Mouse (Mus musculus) adrenal gland, adult 8-10 months (tissue): ENCODE results near the gene Fxn. TPM values are rescaled to one million over a fixed set of nuclear protein-coding genes. Genes with fewer than 3 reads are reported as not detected.
A peak's percentile ranks its signal among the peaks of the same experiment; 100 is the strongest.

Experiments
- DNase-seq: peaks from one replicate; pipeline ENCODE4 v3.0.0; 2022
- total RNA-seq, 4 experiments: library from RNA; stranded (reverse); gene quantifications; 2 replicates each; pipeline ENCODE4 v1.2.4; 2022

Fxn gene
- total RNA-seq: 10 to 100 TPM; 10.7 to 13.5 (median 11.6) TPM

GRCm38 (mm10) chr19:24280601-24281228, at the start of gene Fxn:
Fxn (minus strand) TSS chr19:24280605.
- DNase-seq: no peak

GRCm38 (mm10) chr19:24327921-24328320, 47.5 kb upstream of the Fxn start:
- DNase-seq: no peak

GRCm38 (mm10) chr19:24326969-24327368, 46.6 kb upstream of the Fxn start:
- DNase-seq: no peak

GRCm38 (mm10) chr19:24325692-24326091, 45.3 kb upstream of the Fxn start:
- no peak for DNase-seq

- peak; percentile 48 for DNase-seq
These were observed 43.6 kb upstream of the Fxn start for GRCm38 (mm10) chr19:24323841-24324613.

GRCm38 (mm10) chr19:24321900-24322311, 41.5 kb upstream of the Fxn start:
- no peak for DNase-seq

- no peak for DNase-seq
These were observed 41.0 kb upstream of the Fxn start for GRCm38 (mm10) chr19:24321211-24321899.

- no peak for DNase-seq
These were observed 37.8 kb upstream of the Fxn start for GRCm38 (mm10) chr19:24318172-24318571.

GRCm38 (mm10) chr19:24317731-24318130, 37.3 kb upstream of the Fxn start:
- DNase-seq: no peak

- no peak for DNase-seq
These were observed 36.7 kb upstream of the Fxn start for GRCm38 (mm10) chr19:24317038-24317591.

- DNase-seq: no peak
These were observed 35.8 kb upstream of the Fxn start for GRCm38 (mm10) chr19:24316060-24316725.

- no peak for DNase-seq
These were observed 34.8 kb upstream of the Fxn start for GRCm38 (mm10) chr19:24315234-24315633.

- no peak for DNase-seq
These were observed 34.3 kb upstream of the Fxn start for GRCm38 (mm10) chr19:24314676-24315075.

- no peak for DNase-seq
These were observed 32.3 kb upstream of the Fxn start for GRCm38 (mm10) chr19:24312556-24313342.

GRCm38 (mm10) chr19:24312046-24312445, 31.6 kb upstream of the Fxn start:
- DNase-seq: no peak

GRCm38 (mm10) chr19:24308305-24308705, 27.9 kb upstream of the Fxn start:
- peak; percentile 55 for DNase-seq

GRCm38 (mm10) chr19:24307271-24308221, 27.1 kb upstream of the Fxn start:
- DNase-seq: peak; percentile 31

GRCm38 (mm10) chr19:24306351-24306750, 25.9 kb upstream of the Fxn start:
- DNase-seq: no peak

GRCm38 (mm10) chr19:24302198-24302597, 21.8 kb upstream of the Fxn start:
- no peak for DNase-seq

- no peak for DNase-seq
These were observed 21.4 kb upstream of the Fxn start for GRCm38 (mm10) chr19:24301768-24302148.
